Mouse (Mus musculus) granulocyte monocyte progenitor cell, adult 5-6 weeks (primary cell): ENCODE data around the gene Naglu. TPM values are rescaled to one million over a fixed set of nuclear protein-coding genes. Genes with fewer than 3 reads are reported as not detected.
A peak's percentile ranks its signal among the peaks of the same experiment; 100 is the strongest.
"Not testable (repeated sequence)": the region's sequence is repeated elsewhere in the genome, so short reads cannot be mapped to it uniquely, and the experiment has no call there.

ENCODE experiments used
- ATAC-seq: replicated peaks from 2 replicates; pipeline ENCODE4 v1.8.0; 2016; ENCODE audit warnings: mild to moderate bottlenecking, moderate TSS enrichment, inconsistent platforms; ENCODE audit not compliant: poor library complexity, severe bottlenecking
- total RNA-seq, 2 experiments: library from RNA; stranded (forward) in 1 of 2; stranded (reverse) in 1 of 2; fragments of 200-712, 200-1000 nt in 1 of 2; fragments of >200 nt in 1 of 2; fragmentation: Nextera tagmentation in 1 of 2; gene quantifications; 2 replicates each; pipeline ENCODE4 v1.2.3; 2014 to 2017

Gene Naglu
- total RNA-seq, 2 experiments from 2014 or later, result 9.3 to 13.7 TPM

DNA sequence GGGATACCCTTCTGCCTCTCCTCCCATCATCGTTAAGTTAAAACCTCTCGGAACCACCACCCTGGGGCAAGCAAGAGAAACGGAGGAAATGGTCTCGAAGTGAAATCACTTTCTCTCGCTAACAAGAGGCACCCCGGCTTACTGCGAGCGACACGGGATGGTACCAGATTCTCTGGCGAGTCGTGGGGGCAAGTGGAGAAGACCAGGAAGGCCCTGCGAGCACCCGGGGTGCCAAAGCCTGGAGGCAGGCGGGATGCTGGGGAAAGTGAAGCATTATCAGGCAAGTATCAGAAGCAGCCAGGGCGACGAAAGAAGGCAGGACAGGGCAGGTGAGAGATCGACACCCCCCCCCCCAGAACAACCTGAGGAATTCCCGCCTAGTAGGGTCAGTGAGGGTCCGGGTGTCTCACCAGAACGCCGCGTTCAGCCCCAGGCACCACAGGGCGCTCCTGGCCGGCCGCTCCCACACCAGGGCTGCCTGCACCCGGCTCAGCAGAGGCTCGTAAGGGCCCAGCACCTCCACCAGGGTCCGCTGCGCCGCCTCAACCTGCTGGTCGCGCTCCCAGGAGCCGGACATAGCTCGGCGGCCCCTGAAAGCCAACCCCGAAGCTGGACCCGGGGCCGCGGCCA lies 49.4 kb downstream of the Naglu start:
- no peak for ATAC-seq

DNA sequence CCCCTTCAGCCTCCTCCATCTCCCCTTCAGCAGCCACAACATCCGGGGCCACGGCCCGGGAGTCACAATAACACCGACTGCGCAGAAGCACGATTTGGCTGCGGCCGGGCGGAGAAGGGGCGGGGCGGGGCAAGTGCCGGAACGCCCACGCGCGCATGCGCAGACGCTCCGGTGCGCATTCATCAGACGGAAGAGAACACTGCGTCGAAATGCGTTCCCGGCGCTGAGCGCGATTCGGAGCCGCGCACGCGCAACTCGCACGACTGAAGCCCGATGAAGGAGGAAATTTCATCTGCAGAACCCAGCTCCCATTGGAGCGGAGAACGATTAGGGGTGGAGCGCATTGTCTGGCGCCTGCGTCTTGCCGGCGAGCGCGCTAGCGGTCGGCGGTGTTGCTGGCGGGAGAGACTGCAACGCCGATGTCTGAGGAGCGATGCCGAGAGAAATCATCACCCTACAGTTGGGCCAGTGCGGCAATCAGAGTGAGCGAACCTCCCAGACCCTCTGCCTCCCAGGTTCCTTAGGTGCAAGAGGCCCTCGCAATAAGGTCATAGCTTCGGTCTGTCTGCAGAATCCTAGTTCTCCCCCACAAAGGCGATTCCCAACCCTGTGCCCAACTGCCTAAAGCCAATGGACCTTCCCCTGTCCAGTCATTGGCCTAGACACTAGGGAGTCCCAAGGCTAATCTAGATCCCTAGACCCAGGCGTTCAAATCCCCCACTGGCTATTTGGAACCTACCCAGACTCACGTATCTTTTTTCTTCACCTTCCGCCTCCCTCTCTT lies 50.1 kb downstream of the Naglu start, which contains the start of the genes Retreg3 and Tubg1:
TSS of gene Retreg3 (minus strand) at position 133 of the 784 bp plus-strand sequence.
TSS of gene Tubg1 (plus strand) at position 178 of the 784 bp plus-strand sequence.
- peak; percentile 80 for ATAC-seq

DNA sequence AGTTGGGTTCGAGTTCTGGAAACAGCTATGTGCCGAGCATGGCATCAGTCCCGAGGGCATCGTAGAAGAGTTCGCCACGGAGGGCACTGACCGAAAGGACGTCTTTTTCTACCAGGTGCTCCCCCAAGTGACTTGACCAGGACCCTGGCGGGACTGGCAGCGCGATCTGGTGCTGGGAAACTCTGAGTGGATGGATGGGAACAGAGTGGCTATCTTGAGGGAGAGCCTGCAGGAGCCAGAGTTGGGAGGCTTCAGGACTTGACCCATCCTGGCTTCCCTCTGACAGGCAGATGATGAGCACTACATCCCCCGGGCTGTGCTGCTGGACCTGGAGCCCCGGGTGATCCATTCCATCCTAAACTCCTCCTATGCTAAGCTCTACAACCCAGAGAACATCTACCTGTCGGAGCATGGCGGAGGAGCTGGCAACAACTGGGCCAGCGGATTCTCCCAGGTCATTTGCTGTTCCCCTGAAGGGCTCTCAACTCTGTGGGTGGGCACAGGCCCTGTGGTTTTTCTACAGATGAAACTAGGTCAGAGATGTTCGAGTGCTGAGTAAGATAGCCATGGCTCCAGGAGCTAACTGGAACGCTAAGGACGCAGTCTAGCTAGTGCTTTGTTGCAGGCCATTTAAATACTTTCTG lies 50.9 kb downstream of the Naglu start:
- no peak for ATAC-seq

DNA sequence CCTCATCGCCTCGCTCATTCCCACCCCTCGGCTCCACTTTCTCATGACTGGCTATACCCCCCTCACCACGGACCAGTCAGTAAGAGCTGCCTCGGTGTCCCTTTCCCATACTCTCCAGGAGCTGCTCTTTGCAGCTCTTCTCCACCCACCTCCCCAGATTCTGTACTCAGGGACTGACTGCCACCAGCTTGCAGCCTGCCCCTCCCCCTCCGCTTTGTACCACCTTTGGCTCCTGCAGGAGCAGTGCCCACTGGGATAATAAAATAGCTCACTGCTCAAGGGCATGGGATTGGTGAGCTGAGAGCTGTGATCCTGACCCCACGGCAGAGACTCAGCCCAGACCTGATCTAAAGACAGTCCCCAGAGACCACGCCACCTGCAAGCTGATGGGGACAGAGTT lies 54.7 kb downstream of the Naglu start:
- ATAC-seq, result not testable (repeated sequence)

DNA sequence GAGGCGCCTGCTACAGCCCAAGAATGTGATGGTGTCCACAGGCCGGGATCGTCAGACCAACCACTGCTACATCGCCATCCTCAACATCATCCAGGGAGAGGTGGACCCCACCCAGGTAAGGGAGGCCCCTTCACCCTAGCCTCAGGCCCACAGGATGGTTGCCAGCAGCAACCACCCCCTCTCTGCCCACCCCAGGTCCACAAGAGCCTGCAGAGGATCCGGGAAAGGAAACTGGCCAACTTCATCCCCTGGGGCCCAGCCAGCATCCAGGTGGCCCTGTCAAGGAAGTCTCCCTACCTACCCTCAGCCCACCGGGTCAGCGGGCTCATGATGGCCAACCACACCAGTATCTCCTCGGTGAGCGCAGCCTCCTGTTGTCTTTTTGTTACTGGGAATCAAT lies 55.2 kb downstream of the Naglu start:
- ATAC-seq, result not testable (repeated sequence)

DNA sequence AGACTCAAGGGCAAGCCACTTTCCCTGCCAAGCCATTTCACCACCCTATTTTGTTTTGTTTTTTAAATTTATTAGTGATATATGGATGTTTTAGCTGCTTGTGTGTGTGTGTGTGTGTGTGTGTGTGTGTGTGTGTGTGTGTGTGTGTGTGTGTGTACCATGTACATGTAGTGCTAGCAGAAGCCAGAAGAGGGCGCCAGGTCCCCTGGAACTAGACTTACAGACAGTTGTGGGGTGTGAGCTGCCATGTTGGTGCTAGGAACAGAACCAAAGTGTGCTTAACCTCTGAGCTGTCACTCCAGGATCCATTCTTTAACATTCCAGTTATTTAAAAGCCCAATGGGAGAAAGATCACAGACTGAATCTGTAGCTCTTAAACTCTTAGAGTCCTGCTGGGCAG lies 57.3 kb downstream of the Naglu start:
- no peak for ATAC-seq

Other genes starting within 250 kb of the Naglu start
- gene Stat5b, start 219.3 kb upstream of the Naglu start, total RNA-seq (2014; fragmentation: Nextera tagmentation), result 35.5 and 40.5 TPM in 2 replicates
- gene Stat5b, start 219.3 kb upstream of the Naglu start, total RNA-seq (2017), result 36.8 and 37.1 TPM in 2 replicates
- 33.7 and 36.6 TPM in 2 replicates for gene Stat5a, start 210.7 kb upstream of the Naglu start, total RNA-seq (2014; fragmentation: Nextera tagmentation)
- gene Stat5a, start 210.7 kb upstream of the Naglu start, total RNA-seq (2017), result 28.9 and 29.0 TPM in 2 replicates
- 51.6 and 54.7 TPM in 2 replicates for gene Stat3, start 130.5 kb upstream of the Naglu start, total RNA-seq (2014; fragmentation: Nextera tagmentation)
- 52.1 and 80.7 TPM in 2 replicates for gene Stat3, start 130.5 kb upstream of the Naglu start, total RNA-seq (2017)
- 1.1 and 1.5 TPM in 2 replicates for gene Cavin1, start 99.1 kb upstream of the Naglu start, total RNA-seq (2014; fragmentation: Nextera tagmentation)
- gene Cavin1, start 99.1 kb upstream of the Naglu start, total RNA-seq (2017), result 0.93 and 1.6 TPM in 2 replicates
- gene Atp6v0a1, start 60.6 kb upstream of the Naglu start, total RNA-seq (2014; fragmentation: Nextera tagmentation), result 42.7 and 66.2 TPM in 2 replicates
- 16.8 and 17.9 TPM in 2 replicates for gene Atp6v0a1, start 60.6 kb upstream of the Naglu start, total RNA-seq (2017)
- 1.5 and 12.9 TPM in 2 replicates for gene Hsd17b1, start 8.4 kb downstream of the Naglu start, total RNA-seq (2014; fragmentation: Nextera tagmentation)
- gene Hsd17b1, start 8.4 kb downstream of the Naglu start, total RNA-seq (2017), result 7.4 and 8.2 TPM in 2 replicates
- 26.8 and 35.8 TPM in 2 replicates for gene Coasy, start 12.6 kb downstream of the Naglu start, total RNA-seq (2014; fragmentation: Nextera tagmentation)
- gene Coasy, start 12.6 kb downstream of the Naglu start, total RNA-seq (2017), result 30.5 and 32.2 TPM in 2 replicates
- 76.1 and 81.6 TPM in 2 replicates for gene Mlx, start 17.3 kb downstream of the Naglu start, total RNA-seq (2014; fragmentation: Nextera tagmentation)
- 68.2 and 82.4 TPM in 2 replicates for gene Mlx, start 17.3 kb downstream of the Naglu start, total RNA-seq (2017)
- 51.8 and 62.8 TPM in 2 replicates for gene Psmc3ip, start 25.4 kb downstream of the Naglu start, total RNA-seq (2014; fragmentation: Nextera tagmentation)
- 42.9 and 63.5 TPM in 2 replicates for gene Psmc3ip, start 25.4 kb downstream of the Naglu start, total RNA-seq (2017)
- 12.3 and 15.7 TPM in 2 replicates for gene Retreg3, start 49.9 kb downstream of the Naglu start, total RNA-seq (2014; fragmentation: Nextera tagmentation)
- 20.0 and 27.4 TPM in 2 replicates for gene Retreg3, start 49.9 kb downstream of the Naglu start, total RNA-seq (2017)
- gene Tubg1, start 49.9 kb downstream of the Naglu start, total RNA-seq (2014; fragmentation: Nextera tagmentation), result 27.6 and 53.4 TPM in 2 replicates
- 25.8 and 43.7 TPM in 2 replicates for gene Tubg1, start 49.9 kb downstream of the Naglu start, total RNA-seq (2017)
- gene Tubg2, start 85.9 kb downstream of the Naglu start, total RNA-seq (2014; fragmentation: Nextera tagmentation), result not detected in 2 replicates
- not detected in 2 replicates for gene Tubg2, start 85.9 kb downstream of the Naglu start, total RNA-seq (2017)
- 0.41 and 0.83 TPM in 2 replicates for gene Cntnap1, start 100.5 kb downstream of the Naglu start, total RNA-seq (2014; fragmentation: Nextera tagmentation)
- 0.36 and 0.65 TPM in 2 replicates for gene Cntnap1, start 100.5 kb downstream of the Naglu start, total RNA-seq (2017)
- 1.4 TPM in 1 of 2 replicates, not detected in the other for gene Plekhh3, start 101.3 kb downstream of the Naglu start, total RNA-seq (2014; fragmentation: Nextera tagmentation)
- 0.47 TPM in 1 of 2 replicates, not detected in the other for gene Plekhh3, start 101.3 kb downstream of the Naglu start, total RNA-seq (2017)
- gene Ccr10, start 105.4 kb downstream of the Naglu start, total RNA-seq (2014; fragmentation: Nextera tagmentation), result not detected in 2 replicates
- gene Ccr10, start 105.4 kb downstream of the Naglu start, total RNA-seq (2017), result 0.09 TPM in 1 of 2 replicates, not detected in the other
- 15.2 and 31.0 TPM in 2 replicates for gene Ezh1, start 156.5 kb downstream of the Naglu start, total RNA-seq (2014; fragmentation: Nextera tagmentation)
- gene Ezh1, start 156.5 kb downstream of the Naglu start, total RNA-seq (2017), result 13.6 and 17.7 TPM in 2 replicates
- not detected in 2 replicates for gene Ramp2, start 176.0 kb downstream of the Naglu start, total RNA-seq (2014; fragmentation: Nextera tagmentation)
- gene Ramp2, start 176.0 kb downstream of the Naglu start, total RNA-seq (2017), result 0.98 and 1.4 TPM in 2 replicates
- 176 and 203 TPM in 2 replicates for gene Vps25, start 183.7 kb downstream of the Naglu start, total RNA-seq (2014; fragmentation: Nextera tagmentation)
- 76.7 and 80.4 TPM in 2 replicates for gene Vps25, start 183.7 kb downstream of the Naglu start, total RNA-seq (2017)
- not detected in 2 replicates for gene Wnk4, start 190.6 kb downstream of the Naglu start, total RNA-seq (2014; fragmentation: Nextera tagmentation)
- 2.6 TPM in 1 of 2 replicates, not detected in the other for gene Wnk4, start 190.6 kb downstream of the Naglu start, total RNA-seq (2017)
- not detected in 2 replicates for gene Cntd1, start 209.0 kb downstream of the Naglu start, total RNA-seq (2014; fragmentation: Nextera tagmentation)
- 0.72 and 3.3 TPM in 2 replicates for gene Cntd1, start 209.0 kb downstream of the Naglu start, total RNA-seq (2017)
- gene Coa3, start 209.1 kb downstream of the Naglu start, total RNA-seq (2014; fragmentation: Nextera tagmentation), result 53.2 and 61.3 TPM in 2 replicates
- 32.3 and 35.5 TPM in 2 replicates for gene Coa3, start 209.1 kb downstream of the Naglu start, total RNA-seq (2017)
- 58.4 and 81.1 TPM in 2 replicates for gene Becn1, start 232.3 kb downstream of the Naglu start, total RNA-seq (2014; fragmentation: Nextera tagmentation)
- gene Becn1, start 232.3 kb downstream of the Naglu start, total RNA-seq (2017), result 177 and 214 TPM in 2 replicates
- gene Psme3, start 246.2 kb downstream of the Naglu start, total RNA-seq (2014; fragmentation: Nextera tagmentation), result 163 and 205 TPM in 2 replicates
- gene Psme3, start 246.2 kb downstream of the Naglu start, total RNA-seq (2017), result 121 and 138 TPM in 2 replicates